Mouse (Mus musculus): ENCODE data around the gene Mlst8. TPM values are rescaled to one million over a fixed set of nuclear protein-coding genes. Genes with fewer than 3 reads are reported as not detected.
"Not testable (repeated sequence)": the region's sequence is repeated elsewhere in the genome, so short reads cannot be mapped to it uniquely, and the experiment has no call there.

Mlst8 gene
- total RNA-seq, 2 experiments from 2014 or later, result 24.6 to 26.5 TPM

DNA sequence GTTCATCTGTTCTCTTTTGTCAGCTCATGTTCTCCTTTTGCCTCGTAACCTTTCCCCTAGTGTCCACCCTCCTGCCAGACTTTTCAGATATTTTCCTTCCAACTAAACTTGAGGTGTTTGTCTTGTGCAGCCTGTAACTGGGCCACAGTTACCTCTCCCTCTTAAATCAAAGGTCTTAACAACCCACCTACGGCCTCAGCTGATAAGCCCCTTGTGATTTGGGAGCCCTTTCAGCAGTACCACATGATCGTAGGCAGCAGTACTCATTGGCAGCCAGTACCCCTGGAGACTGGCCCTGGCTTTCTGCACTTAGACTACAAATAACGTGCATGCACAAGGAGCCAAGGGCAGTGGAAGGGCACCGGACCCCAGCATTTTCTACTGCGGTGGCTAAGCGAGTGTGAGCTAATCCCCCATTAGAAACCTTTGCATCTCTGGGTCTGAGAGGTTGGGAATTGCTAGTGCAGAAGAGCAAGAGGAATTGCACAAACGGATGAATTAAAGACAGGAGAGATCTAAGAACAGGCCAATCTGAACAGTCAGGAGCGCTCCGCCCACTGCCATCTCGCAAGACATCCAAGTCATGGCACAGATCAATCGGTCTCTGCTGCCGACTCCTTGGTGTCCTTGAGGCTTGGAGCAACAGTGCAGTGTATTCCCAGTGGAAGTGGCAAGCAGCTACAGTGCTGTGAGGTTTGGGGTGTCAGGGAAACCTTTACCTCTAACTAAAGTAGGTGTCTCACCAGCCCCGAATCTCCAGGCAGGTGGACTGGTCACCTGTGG lies 49.5 kb downstream of the Mlst8 start:
- DNase-seq (ENCODE audit: low spot score in 2 of 2), result no peak

DNA sequence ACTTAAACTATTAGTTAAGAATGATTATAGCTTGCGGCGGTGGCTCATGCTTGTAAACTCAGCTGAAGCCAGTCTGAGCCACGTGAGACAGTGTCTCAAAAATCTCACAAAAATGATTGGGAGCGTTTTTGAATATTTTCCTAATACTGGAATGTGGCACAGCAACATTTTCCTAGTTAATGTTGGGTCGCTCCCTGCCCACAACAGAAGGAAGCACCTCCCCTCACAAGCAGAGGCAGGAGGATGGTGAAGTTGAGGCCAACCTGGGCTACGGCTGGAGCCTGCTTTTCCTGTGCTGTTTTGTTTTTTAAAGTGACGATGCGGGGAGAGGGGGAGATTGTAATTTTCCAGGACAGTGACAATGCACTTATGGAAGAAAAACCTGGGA lies 51.7 kb downstream of the Mlst8 start:
- no peak for DNase-seq (ENCODE audit: low spot score in 2 of 2)

DNA sequence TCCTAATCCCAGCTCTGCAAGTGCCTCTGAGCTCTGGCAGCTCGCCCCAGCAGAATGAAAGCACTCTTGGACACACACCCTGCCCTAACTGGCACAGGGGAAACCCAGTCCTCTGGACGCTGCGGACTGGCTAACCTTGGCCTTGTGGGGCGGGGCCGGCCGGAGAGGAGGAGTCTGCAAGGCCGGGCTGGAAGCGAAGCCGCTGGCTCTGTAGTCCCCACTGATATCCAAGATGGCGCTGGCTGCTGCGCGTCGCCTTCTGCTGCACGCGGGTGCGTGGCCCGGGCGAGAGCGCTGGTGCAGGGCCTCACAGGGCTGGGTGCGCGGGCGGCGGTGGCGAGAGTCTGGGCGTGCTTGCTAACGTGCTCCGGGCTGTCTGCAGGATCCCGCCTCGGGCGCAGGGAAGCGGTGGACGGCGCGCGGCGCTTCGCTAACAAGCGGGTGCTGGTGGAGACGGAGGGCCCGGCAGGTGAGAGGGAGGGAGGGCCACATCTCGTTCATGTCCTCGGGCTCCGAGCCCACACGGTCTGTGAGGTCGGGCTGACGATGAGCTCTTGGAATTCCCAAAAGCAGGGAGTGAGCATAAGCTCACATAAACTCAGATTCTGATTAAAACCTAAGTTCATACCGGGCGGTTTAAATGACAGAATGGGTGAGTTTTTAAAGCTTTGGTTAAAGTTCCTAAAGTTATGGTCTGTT lies 52.3 kb downstream of the Mlst8 start, which contains the start of gene Eci1:
TSS of gene Eci1 (plus strand) at position 171 of the 699 bp plus-strand sequence.
- DNase-seq (ENCODE audit: low spot score in 2 of 2), result peak; percentile 93 to 97

DNA sequence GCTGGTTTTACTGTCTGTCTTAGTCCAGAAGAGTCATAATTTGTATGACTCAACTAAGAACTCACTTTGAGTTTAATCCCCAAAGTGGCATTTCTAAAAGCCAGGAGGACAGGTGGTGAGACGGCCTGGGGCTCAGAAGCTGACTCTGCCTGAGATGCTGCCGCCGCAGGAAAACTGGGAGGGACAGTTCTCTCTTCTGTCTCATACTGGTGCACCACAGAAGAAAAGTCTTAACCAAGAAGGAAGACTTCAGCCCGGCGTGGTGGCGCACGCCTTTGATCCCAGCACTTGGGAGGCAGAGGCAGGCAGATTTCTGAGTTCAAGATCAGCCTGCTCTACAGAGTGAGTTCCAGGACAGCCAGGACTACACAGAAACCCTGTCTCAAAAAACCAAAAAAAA lies 53.0 kb downstream of the Mlst8 start:
- no peak for DNase-seq (ENCODE audit: low spot score in 2 of 2)

DNA sequence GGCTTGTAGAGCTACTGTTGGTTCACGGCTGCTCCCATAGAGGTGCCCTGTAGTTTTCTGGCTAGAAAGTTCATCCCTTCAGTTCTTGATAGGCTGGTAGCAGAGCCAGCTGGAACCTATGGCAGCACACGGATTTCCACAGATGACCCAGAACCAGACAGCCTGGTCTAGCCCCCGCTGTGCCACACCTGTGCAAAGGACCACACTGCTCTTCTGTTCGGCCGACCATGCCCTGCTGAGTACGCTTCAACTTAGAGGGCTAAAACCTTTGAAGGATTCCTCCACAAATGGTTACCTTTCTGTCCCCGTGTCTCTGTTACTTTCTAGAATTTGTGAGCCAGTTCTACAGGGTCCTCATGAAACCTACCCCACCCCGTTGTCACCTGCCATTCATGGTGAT lies 53.6 kb downstream of the Mlst8 start:
- DNase-seq (ENCODE audit: low spot score in 2 of 2), result not testable (repeated sequence)

DNA sequence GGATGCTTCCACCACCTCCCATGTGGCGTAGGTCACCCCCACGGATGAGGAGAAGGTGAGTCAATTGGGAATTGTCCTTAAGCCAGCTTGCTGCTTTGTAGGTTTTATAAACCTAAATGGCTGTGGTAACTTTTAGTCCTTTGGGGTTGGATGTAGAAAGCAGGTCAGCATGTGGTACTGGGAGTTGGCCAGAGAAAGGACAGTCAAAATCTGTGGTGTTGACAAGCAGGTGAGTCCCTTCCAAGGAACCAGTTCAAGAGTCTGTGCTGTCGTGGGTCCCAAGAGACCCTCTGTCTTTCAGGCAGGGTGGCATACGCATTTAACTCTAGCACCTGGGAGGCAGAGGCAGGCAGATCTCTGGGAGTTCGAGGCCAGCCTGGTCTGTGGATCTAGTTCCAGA lies 54.4 kb downstream of the Mlst8 start:
- DNase-seq (ENCODE audit: low spot score in 2 of 2), result no peak

Other genes starting within 250 kb of the Mlst8 start
- gene Ccnf, start 227.6 kb downstream of the Mlst8 start, total RNA-seq (2021), result 1 to 10 TPM; 2.2 to 2.3 TPM
- gene Abca17, start 128.0 kb downstream of the Mlst8 start, total RNA-seq (2021), result under 1 TPM in 1 of 2 experiments, not detected in 1; 0.10 TPM
- 10 to 100 TPM; 23.2 to 27.7 TPM for gene Abca3, start 127.1 kb downstream of the Mlst8 start, total RNA-seq (2021)
- gene Rnps1, start 64.5 kb downstream of the Mlst8 start, total RNA-seq (2021), result 10 to 100 TPM; 61.1 to 82.0 TPM
- 100 to 1,000 TPM; 249 to 330 TPM for gene Eci1, start 52.4 kb downstream of the Mlst8 start, total RNA-seq (2021)
- gene Dnase1l2, start 36.0 kb downstream of the Mlst8 start, total RNA-seq (2021), result 1 to 10 TPM; 2.8 to 4.0 TPM
- gene E4f1, start 8.8 kb downstream of the Mlst8 start, total RNA-seq (2021), result 10 to 100 TPM; 21.9 to 23.1 TPM
- 10 to 100 TPM; 85.8 to 86.4 TPM for gene Pgp, start 8.7 kb downstream of the Mlst8 start, total RNA-seq (2021)
- gene Bricd5, start 5.2 kb downstream of the Mlst8 start, total RNA-seq (2021), result under 1 TPM; 0.42 to 0.53 TPM
- gene Caskin1, start 9.5 kb upstream of the Mlst8 start, total RNA-seq (2021), result 10 to 100 TPM; 16.0 to 31.5 TPM
- gene Traf7, start 48.9 kb upstream of the Mlst8 start, total RNA-seq (2021), result 100 to 1,000 TPM; 101 to 105 TPM
- 1 to 10 TPM; 1.5 to 2.0 TPM for gene Rab26, start 55.1 kb upstream of the Mlst8 start, total RNA-seq (2021)
- gene Pkd1, start 70.8 kb upstream of the Mlst8 start, total RNA-seq (2021), result 10 to 100 TPM; 37.9 to 38.2 TPM
- gene Tsc2, start 153.6 kb upstream of the Mlst8 start, total RNA-seq (2021), result 100 to 1,000 TPM in 1 of 2 experiments, 10 to 100 TPM in 1; 93.3 to 111 TPM
- gene Nthl1, start 153.6 kb upstream of the Mlst8 start, total RNA-seq (2021), result 1 to 10 TPM; 7.3 to 8.0 TPM
- gene Slc9a3r2, start 171.2 kb upstream of the Mlst8 start, total RNA-seq (2021), result 10 to 100 TPM; 62.0 to 90.2 TPM
- gene Npw, start 179.4 kb upstream of the Mlst8 start, total RNA-seq (2021), result not detected
- 10 to 100 TPM; 50.0 to 55.7 TPM for gene Zfp598, start 190.6 kb upstream of the Mlst8 start, total RNA-seq (2021)
- gene Syngr3, start 210.9 kb upstream of the Mlst8 start, total RNA-seq (2021), result 1 to 10 TPM; 2.2 to 3.3 TPM
- 10 to 100 TPM; 31.9 to 33.9 TPM for gene Gfer, start 217.1 kb upstream of the Mlst8 start, total RNA-seq (2021)
- 1 to 10 TPM; 2.8 to 3.9 TPM for gene Noxo1, start 217.2 kb upstream of the Mlst8 start, total RNA-seq (2021)
- 10 to 100 TPM; 30.2 to 32.4 TPM for gene Tbl3, start 228.6 kb upstream of the Mlst8 start, total RNA-seq (2021)
- not detected for gene Rnf151, start 239.0 kb upstream of the Mlst8 start, total RNA-seq (2021)
- gene Rps2, start 239.0 kb upstream of the Mlst8 start, total RNA-seq (2021), result 100 to 1,000 TPM; 653 to 681 TPM
- gene Ndufb10, start 245.4 kb upstream of the Mlst8 start, total RNA-seq (2021), result 100 to 1,000 TPM; 239 to 321 TPM
- gene Rpl3l, start 248.7 kb upstream of the Mlst8 start, total RNA-seq (2021), result 1 to 10 TPM in 1 of 2 experiments, not detected in 1; 1.2 TPM